Mouse (Mus musculus): ENCODE measurements around the gene Slc7a15. TPM values are rescaled to one million over a fixed set of nuclear protein-coding genes. Genes with fewer than 3 reads are reported as not detected.

Gene Slc7a15
- polyA plus RNA-seq, 1 experiment from 2014 or later: not detected

GRCm38 (mm10) chr12:8524062-8524461, 74.8 kb downstream of the Slc7a15 start:
- DNase-seq (ENCODE audit: low spot score): no peak
- 65% methylated on average over 5 of the region's 5 CpGs for WGBS

GRCm38 (mm10) chr12:8522711-8523110, 76.2 kb downstream of the Slc7a15 start:
- H3K27ac ChIP-seq (ENCODE audit: low read depth, low read length): no peak overlapping the region
- H3K27me3 ChIP-seq (ENCODE audit: control insufficient read depth, insufficient read depth, low read length): no peaks in the 10 kb centered on the region
- H3K4me1 ChIP-seq (replicated peaks; ENCODE audit: control insufficient read depth, insufficient read depth, low read length): no peaks in the 10 kb centered on the region
- no peak overlapping the region for H3K4me3 ChIP-seq (ENCODE audit: low read depth, low read length)
- no peak for ATAC-seq (ENCODE audit: low FRiP score)
- H3K4me2 ChIP-seq (replicated peaks; ENCODE audit: low read depth, low read length): no peak overlapping the region
- no peak for DNase-seq (ENCODE audit: low spot score)
- no peaks in the 10 kb centered on the region for H3K36me3 ChIP-seq (ENCODE audit: control insufficient read depth, insufficient read depth, low read length)
- H3K9ac ChIP-seq (ENCODE audit: low read depth, low read length): no peak overlapping the region
- WGBS: 64% methylated on average over 2 of the region's 2 CpGs
- no peaks in the 10 kb centered on the region; the same call in 1 of the 2 replicates for H3K9me3 ChIP-seq (ENCODE audit: control insufficient read depth, low read length)

More at GRCm38 (mm10) chr12:8524062-8524461, 74.8 kb downstream of the Slc7a15 start:
- no peak for ATAC-seq (ENCODE audit: low FRiP score)
- H3K4me2 ChIP-seq (replicated peaks; ENCODE audit: low read depth, low read length): no peak overlapping the region
- no peak overlapping the region for H3K4me3 ChIP-seq (ENCODE audit: low read depth, low read length)
- no peak overlapping the region for H3K27ac ChIP-seq (ENCODE audit: low read depth, low read length)
- H3K36me3 ChIP-seq (ENCODE audit: control insufficient read depth, insufficient read depth, low read length): no peaks in the 10 kb centered on the region
- no peaks in the 10 kb centered on the region for H3K27me3 ChIP-seq (ENCODE audit: control insufficient read depth, insufficient read depth, low read length)
- no peaks in the 10 kb centered on the region for H3K4me1 ChIP-seq (replicated peaks; ENCODE audit: control insufficient read depth, insufficient read depth, low read length)
- H3K9ac ChIP-seq (ENCODE audit: low read depth, low read length): no peak overlapping the region
- H3K9me3 ChIP-seq (ENCODE audit: control insufficient read depth, low read length): no peaks in the 10 kb centered on the region; the same call in 1 of the 2 replicates

GRCm38 (mm10) chr12:8521375-8522047, 77.4 kb downstream of the Slc7a15 start:
- Histone ChIP-seq H3K4me2 (replicated peaks; ENCODE audit: low read depth, low read length) (no peak overlapping the region), H3K27me3 (ENCODE audit: control insufficient read depth, insufficient read depth, low read length) (no peaks in the 10 kb centered on the region), H3K9ac (ENCODE audit: low read depth, low read length) (no peak overlapping the region), H3K4me3 (ENCODE audit: low read depth, low read length) (no peak overlapping the region), H3K4me1 (replicated peaks; ENCODE audit: control insufficient read depth, insufficient read depth, low read length) (no peaks in the 10 kb centered on the region), H3K36me3 (ENCODE audit: control insufficient read depth, insufficient read depth, low read length) (no peaks in the 10 kb centered on the region), H3K9me3 (ENCODE audit: control insufficient read depth, low read length) (no peaks in the 10 kb centered on the region; the same call in 1 of the 2 replicates), H3K27ac (ENCODE audit: low read depth, low read length) (no peak overlapping the region)
- no peak for ATAC-seq (ENCODE audit: low FRiP score)
- DNase-seq (ENCODE audit: low spot score): peak; percentile 12
- WGBS: 66% methylated on average over 11 of the region's 12 CpGs

- no peaks in the 10 kb centered on the region for H3K27me3 ChIP-seq (ENCODE audit: control insufficient read depth, insufficient read depth, low read length)
- no peaks in the 10 kb centered on the region; the same call in 1 of the 2 replicates for H3K9me3 ChIP-seq (ENCODE audit: control insufficient read depth, low read length)
- no peak overlapping the region for H3K27ac ChIP-seq (ENCODE audit: low read depth, low read length)
- H3K4me2 ChIP-seq (replicated peaks; ENCODE audit: low read depth, low read length): no peak overlapping the region
- H3K9ac ChIP-seq (ENCODE audit: low read depth, low read length): no peak overlapping the region
- no peak overlapping the region for H3K4me3 ChIP-seq (ENCODE audit: low read depth, low read length)
- no peaks in the 10 kb centered on the region for H3K4me1 ChIP-seq (replicated peaks; ENCODE audit: control insufficient read depth, insufficient read depth, low read length)
- whole genome bisulfite sequencing: 77% methylated on average over 11 of the region's 12 CpGs
- no peak for DNase-seq (ENCODE audit: low spot score)
- no peak for ATAC-seq (ENCODE audit: low FRiP score)
- H3K36me3 ChIP-seq (ENCODE audit: control insufficient read depth, insufficient read depth, low read length): no peaks in the 10 kb centered on the region
These were observed 79.3 kb downstream of the Slc7a15 start for GRCm38 (mm10) chr12:8519431-8520160.

GRCm38 (mm10) chr12:8511037-8511882, 87.6 kb downstream of the Slc7a15 start:
- Histone ChIP-seq H3K27me3 (ENCODE audit: control insufficient read depth, insufficient read depth, low read length) (no peaks in the 10 kb centered on the region), H3K4me2 (replicated peaks; ENCODE audit: low read depth, low read length) (no peak overlapping the region), H3K4me1 (replicated peaks; ENCODE audit: control insufficient read depth, insufficient read depth, low read length) (no peaks in the 10 kb centered on the region), H3K9me3 (ENCODE audit: control insufficient read depth, low read length) (no peaks in the 10 kb centered on the region), H3K4me3 (ENCODE audit: low read depth, low read length) (no peak overlapping the region), H3K9ac (ENCODE audit: low read depth, low read length) (no peak overlapping the region), H3K27ac (ENCODE audit: low read depth, low read length) (no peak overlapping the region), H3K36me3 (ENCODE audit: control insufficient read depth, insufficient read depth, low read length) (no peaks in the 10 kb centered on the region)
- DNase-seq (ENCODE audit: low spot score) (peak; percentile 23), ATAC-seq (ENCODE audit: low FRiP score) (no peak)
- 78% methylated on average over 18 of the region's 18 CpGs for WGBS

GRCm38 (mm10) chr12:8510317-8510988, 88.4 kb downstream of the Slc7a15 start:
- H3K36me3 ChIP-seq (ENCODE audit: control insufficient read depth, insufficient read depth, low read length): no peaks in the 10 kb centered on the region
- H3K4me3 ChIP-seq (ENCODE audit: low read depth, low read length): no peak overlapping the region
- DNase-seq (ENCODE audit: low spot score) (no peak), ATAC-seq (ENCODE audit: low FRiP score) (no peak)
- H3K9ac ChIP-seq (ENCODE audit: low read depth, low read length): no peak overlapping the region
- 76% methylated on average over 6 of the region's 6 CpGs for WGBS
- no peaks in the 10 kb centered on the region for H3K27me3 ChIP-seq (ENCODE audit: control insufficient read depth, insufficient read depth, low read length)
- H3K9me3 ChIP-seq (ENCODE audit: control insufficient read depth, low read length): no peaks in the 10 kb centered on the region
- no peak overlapping the region for H3K4me2 ChIP-seq (replicated peaks; ENCODE audit: low read depth, low read length)
- H3K4me1 ChIP-seq (replicated peaks; ENCODE audit: control insufficient read depth, insufficient read depth, low read length): no peaks in the 10 kb centered on the region
- H3K27ac ChIP-seq (ENCODE audit: low read depth, low read length): no peak overlapping the region

GRCm38 (mm10) chr12:8509693-8510092, 89.2 kb downstream of the Slc7a15 start:
- no peaks in the 10 kb centered on the region for H3K27me3 ChIP-seq (ENCODE audit: control insufficient read depth, insufficient read depth, low read length)
- WGBS: 77% methylated on average over 5 of the region's 5 CpGs
- ATAC-seq (ENCODE audit: low FRiP score) (no peak), DNase-seq (ENCODE audit: low spot score) (no peak)
- H3K4me1 ChIP-seq (replicated peaks; ENCODE audit: control insufficient read depth, insufficient read depth, low read length): no peaks in the 10 kb centered on the region
- no peak overlapping the region for H3K4me3 ChIP-seq (ENCODE audit: low read depth, low read length)
- H3K36me3 ChIP-seq (ENCODE audit: control insufficient read depth, insufficient read depth, low read length): no peaks in the 10 kb centered on the region
- H3K27ac ChIP-seq (ENCODE audit: low read depth, low read length): no peak overlapping the region
- no peak overlapping the region for H3K9ac ChIP-seq (ENCODE audit: low read depth, low read length)
- H3K4me2 ChIP-seq (replicated peaks; ENCODE audit: low read depth, low read length): no peak overlapping the region
- H3K9me3 ChIP-seq (ENCODE audit: control insufficient read depth, low read length): no peaks in the 10 kb centered on the region

- no peaks in the 10 kb centered on the region for H3K27me3 ChIP-seq (ENCODE audit: control insufficient read depth, insufficient read depth, low read length)
- H3K4me3 ChIP-seq (ENCODE audit: low read depth, low read length): no peak overlapping the region
- no peak overlapping the region for H3K9ac ChIP-seq (ENCODE audit: low read depth, low read length)
- no peaks in the 10 kb centered on the region for H3K4me1 ChIP-seq (replicated peaks; ENCODE audit: control insufficient read depth, insufficient read depth, low read length)
- 78% methylated on average over 9 of the region's 9 CpGs for WGBS
- no peaks in the 10 kb centered on the region for H3K36me3 ChIP-seq (ENCODE audit: control insufficient read depth, insufficient read depth, low read length)
- no peak for DNase-seq (ENCODE audit: low spot score)
- no peak for ATAC-seq (ENCODE audit: low FRiP score)
- H3K27ac ChIP-seq (ENCODE audit: low read depth, low read length): no peak overlapping the region
- no peak overlapping the region for H3K4me2 ChIP-seq (replicated peaks; ENCODE audit: low read depth, low read length)
- no peaks in the 10 kb centered on the region for H3K9me3 ChIP-seq (ENCODE audit: control insufficient read depth, low read length)
These were observed 91.7 kb downstream of the Slc7a15 start for GRCm38 (mm10) chr12:8506954-8507707.
